Comparison of ENCODE assay signal across 28 mouse cellular contexts in genomic region chrX:77788675-77789074, GRCm38 (mm10). TPM values are rescaled to one million over a fixed set of nuclear protein-coding genes. Genes with fewer than 3 reads are reported as not detected.
DNase-seq lines count a peak whose midpoint lies in the region; ATAC-seq and TF ChIP-seq lines count a peak whose summit lies in the region.
"Had no signal": no experiment of that assay in that cellular context is flagged by ENCODE, and none has a peak within 500 bp of the region (broad histone marks: within the 10 kb centered on the region; RNA-seq: fewer than 3 reads in every experiment).

No protein-coding gene starts in this region.

- ATAC-seq in kidney, embryonic 14.5 days (ENCODE audit: low FRiP score, low TSS enrichment) = peak; percentile 62; the same call in 1 of the 2 replicates
- ATAC-seq in limb, embryonic 14.5 days (ENCODE audit: low FRiP score, low read depth) = peak; percentile 47; the same call in 1 of the 2 replicates
- ATAC-seq: CD4-positive, CD25-positive, alpha-beta regulatory T cell, adult 4 months; forebrain, embryonic 14.5 days; midbrain, embryonic 15.5 days had no signal

- WGBS in kidney, embryonic 14.5 days = 77% methylated on average over 3 of the region's 3 CpGs
- 87% methylated on average over 3 of the region's 3 CpGs for WGBS in limb, embryonic 14.5 days

- no peaks in the 10 kb centered on the region for H3K9me3 ChIP-seq in kidney, embryonic 14.5 days (ENCODE audit: control insufficient read depth, low read length)
- H3K9me3 ChIP-seq in limb, embryonic 14.5 days (ENCODE audit: control insufficient read depth, low read length) = no peaks in the 10 kb centered on the region
- H3K9me3 ChIP-seq: liver, embryonic 15.5 days; midbrain, embryonic 10.5 days; midbrain, embryonic 15.5 days; neural tube, embryonic 12.5 days had no signal

- H3K27ac ChIP-seq in kidney, embryonic 14.5 days (ENCODE audit: low read depth, low read length) = no peak overlapping the region
- H3K27ac ChIP-seq in limb, embryonic 14.5 days (replicated peaks; ENCODE audit: low read depth, low read length) = no peak overlapping the region
- H3K27ac ChIP-seq: gastrocnemius, adult 2 months; hindbrain, embryonic 14.5 days; liver, embryonic 15.5 days; midbrain, embryonic 10.5 days; midbrain, embryonic 15.5 days; neural tube, embryonic 12.5 days had no signal

- no peaks in the 10 kb centered on the region for H3K4me1 ChIP-seq in kidney, embryonic 14.5 days (ENCODE audit: control insufficient read depth, insufficient read depth, low read length)
- no peaks in the 10 kb centered on the region for H3K4me1 ChIP-seq in limb, embryonic 14.5 days (ENCODE audit: control insufficient read depth, insufficient read depth, low read length)
- H3K4me1 ChIP-seq: liver, embryonic 15.5 days; midbrain, embryonic 10.5 days; neural tube, embryonic 12.5 days had no signal

- peaks cover 2% of the 10 kb centered on the region; the same call in 1 of the 2 replicates for H3K36me3 ChIP-seq in kidney, embryonic 14.5 days (ENCODE audit: control insufficient read depth, insufficient read depth, low read length)
- 0 out of 2 replicates have a peak, but pooled peaks cover 6% of the 10 kb centered on the region for H3K36me3 ChIP-seq in limb, embryonic 14.5 days (ENCODE audit: control insufficient read depth, insufficient read depth, low read length)
- H3K36me3 ChIP-seq: liver, embryonic 15.5 days had no signal

- H3K4me2 ChIP-seq in kidney, embryonic 14.5 days (replicated peaks; ENCODE audit: low read depth, low read length) = no peak overlapping the region
- H3K4me2 ChIP-seq in limb, embryonic 14.5 days (replicated peaks; ENCODE audit: low read depth, low read length, severe bottlenecking) = no peak overlapping the region
- H3K4me2 ChIP-seq: heart, embryonic 11.5 days; hindbrain, embryonic 14.5 days; liver, embryonic 15.5 days; lung, embryonic 14.5 days; midbrain, embryonic 15.5 days; neural tube, embryonic 12.5 days had no signal

- H3K4me3 ChIP-seq in kidney, embryonic 14.5 days (ENCODE audit: low read length) = no peak overlapping the region
- H3K4me3 ChIP-seq in limb, embryonic 14.5 days (replicated peaks; ENCODE audit: low read length) = no peak overlapping the region
- H3K4me3 ChIP-seq: gastrocnemius, adult 2 months; liver, embryonic 15.5 days; midbrain, embryonic 10.5 days; midbrain, embryonic 15.5 days; neural tube, embryonic 12.5 days had no signal

- H3K9ac ChIP-seq in kidney, embryonic 14.5 days (ENCODE audit: low read depth, low read length) = no peak overlapping the region
- no peak overlapping the region for H3K9ac ChIP-seq in limb, embryonic 14.5 days (ENCODE audit: low read depth, low read length, severe bottlenecking)
- H3K9ac ChIP-seq: hindbrain, embryonic 14.5 days; liver, embryonic 15.5 days; lung, embryonic 14.5 days; midbrain, embryonic 15.5 days; neural tube, embryonic 12.5 days had no signal

- no peaks in the 10 kb centered on the region for H3K27me3 ChIP-seq in kidney, embryonic 14.5 days (ENCODE audit: control insufficient read depth, insufficient read depth, low read length)
- no peaks in the 10 kb centered on the region for H3K27me3 ChIP-seq in limb, embryonic 14.5 days (ENCODE audit: control insufficient read depth, insufficient read depth, low read length)
- H3K27me3 ChIP-seq: liver, embryonic 15.5 days; midbrain, embryonic 15.5 days; neural tube, embryonic 12.5 days had no signal

- DNase-seq in kidney, postnatal 4 days = no peak
- DNase-seq in right cerebral cortex, adult 18-20 months = peak; percentile 37
- no peak for DNase-seq in right cerebral cortex, postnatal 10 days (ENCODE audit: low spot score in 2 of 2)
- no peak for DNase-seq in limb, embryonic 14.5 days (ENCODE audit: low spot score)
- no peak for DNase-seq in thymus, adult 18-20 months
- no peak for DNase-seq in retina, embryonic 14.5 days (ENCODE audit: low spot score)
- DNase-seq: adrenal gland, postnatal 25 days; cerebellum, adult 18-20 months; cerebellum, postnatal 10 days; gastrocnemius, adult 2 months; gastrocnemius, postnatal 36 days; heart, adult 18-20 months; heart, postnatal 4 days; kidney, adult 11 months; kidney, postnatal 14 days; lung, embryonic 14.5 days; lung, postnatal 14 days; spleen, adult 18-20 months; thymus, postnatal 36 days had no signal

- TF ChIP-seq POLR2A in limb, embryonic 14.5 days (IDR thresholded peaks at IDR 0.05; ENCODE audit: borderline replicate concordance, extremely low read depth, insufficient read depth, insufficient read length) = no peak

RNA-seq across cellular contexts. Expression of gene Prkx, which starts 7.4 kb away (rescaled TPM):
- 12.6 and 16.7 TPM in 2 replicates for polyA plus RNA-seq in kidney, embryonic 14.5 days (2014; fragmentation: Nextera tagmentation; extraction: Ambion mirVana)
- 9.1 and 9.3 TPM in 2 replicates for polyA plus RNA-seq in limb, embryonic 14.5 days (2012; rRNA removed)
- 10.6 and 11.7 TPM in 2 replicates for polyA plus RNA-seq in limb, embryonic 14.5 days (2014; fragmentation: Nextera tagmentation; extraction: Ambion mirVana)
